In genomic region chr11:97960907-97961306, GRCm38 (mm10) we compare ENCODE assay signal across 10 mouse cellular contexts. TPM values are rescaled to one million over a fixed set of nuclear protein-coding genes. Genes with fewer than 3 reads are reported as not detected.
A peak's percentile ranks its signal among the peaks of the same experiment; 100 is the strongest.
DNase-seq lines count a peak whose midpoint lies in the region; TF ChIP-seq lines count a peak whose summit lies in the region.
"Had no signal": no experiment of that assay in that cellular context is flagged by ENCODE, and none has a peak within 500 bp of the region (broad histone marks: within the 10 kb centered on the region; RNA-seq: fewer than 3 reads in every experiment).

No protein-coding gene starts in this region.

- H3K27me3 ChIP-seq in E14TG2a.4 (ENCODE audit: insufficient read depth, low read length), result no peaks in the 10 kb centered on the region
- H3K27me3 ChIP-seq: midbrain, embryonic 13.5 days had no signal

- no peaks in the 10 kb centered on the region for H3K9me3 ChIP-seq in E14TG2a.4 (ENCODE audit: low read length)
- H3K9me3 ChIP-seq: midbrain, embryonic 13.5 days had no signal

- DNase-seq in layer of hippocampus, adult 2 months (ENCODE audit: low spot score in 2 of 2), result no peak
- no peak for DNase-seq in layer of hippocampus, postnatal 10 days (ENCODE audit: low spot score in 2 of 2)
- DNase-seq in cerebellum, adult 11-12 months, result peak; percentile 50
- peak; percentile 56 for DNase-seq in kidney, postnatal 10 days
- DNase-seq in ovary, postnatal 10 days (ENCODE audit: low spot score), result no peak
- DNase-seq in right cerebral cortex, postnatal 10 days (ENCODE audit: low spot score in 2 of 2), result no peak
- DNase-seq in frontal cortex, postnatal 25 days (ENCODE audit: low spot score in 2 of 2), result no peak

- peak; percentile 49 for TF ChIP-seq CTCF in layer of hippocampus, adult 2 months (conservative IDR thresholded peaks at IDR 0.05)
- TF ChIP-seq CTCF in E14TG2a.4 (conservative IDR thresholded peaks at IDR 0.05; ENCODE audit: low read length), result peak; percentile 19; the same call in 1 of the 2 replicates

- H3K4me1 ChIP-seq in E14TG2a.4 (replicated peaks; ENCODE audit: low read depth, low read length), result peaks cover 66% of the 10 kb centered on the region

- no peak overlapping the region for H3K27ac ChIP-seq in layer of hippocampus, adult 2 months
- H3K27ac ChIP-seq: midbrain, embryonic 13.5 days had no signal

- peaks cover 4% of the 10 kb centered on the region; the same call in 1 of the 2 replicates for H3K36me3 ChIP-seq in E14TG2a.4 (ENCODE audit: insufficient read depth, low read length)
- H3K36me3 ChIP-seq: midbrain, embryonic 13.5 days had no signal

- no peak overlapping the region for H3K4me3 ChIP-seq in layer of hippocampus, adult 2 months
- H3K4me3 ChIP-seq in E14TG2a.4 (replicated peaks; ENCODE audit: low read length), result no peak overlapping the region
- H3K4me3 ChIP-seq: erythroblast, embryonic 14.5 days; midbrain, embryonic 13.5 days had no signal

RNA-seq across cellular contexts. Expression of gene Plxdc1, which starts 25.3 kb away (rescaled TPM):
- 10 to 100 TPM in 1 of 2 experiments, 1 to 10 TPM in 1; 9.0 to 10.3 TPM for total RNA-seq in layer of hippocampus, adult 2 months (2021)
- total RNA-seq in layer of hippocampus, postnatal 10 days (2021), result 1 to 10 TPM; 6.8 to 7.1 TPM

RNA-seq across cellular contexts. Expression of gene Arl5c, which starts 35.1 kb away (rescaled TPM):
- 1 to 10 TPM; 1.4 to 1.7 TPM for total RNA-seq in layer of hippocampus, adult 2 months (2021)
- total RNA-seq in layer of hippocampus, postnatal 10 days (2021), result 1 to 10 TPM; 2.0 to 2.1 TPM

Comparison
In these comparisons a context has a peak if more than half of its experiments do, and no peak if none do; other contexts are left out.
1. DNase-seq: peak in cerebellum, adult 11-12 months (single experiment) and kidney, postnatal 10 days (single experiment); none in layer of hippocampus, adult 2 months (0 of 2), layer of hippocampus, postnatal 10 days (0 of 2), ovary, postnatal 10 days (single experiment), right cerebral cortex, postnatal 10 days (0 of 2) and frontal cortex, postnatal 25 days (0 of 2).